Mouse (Mus musculus): ENCODE data around the gene Ybx2. TPM values are rescaled to one million over a fixed set of nuclear protein-coding genes. Genes with fewer than 3 reads are reported as not detected.

Ybx2 gene
- polyA plus RNA-seq, 1 experiment from 2014 or later = 6.2 TPM

DNA sequence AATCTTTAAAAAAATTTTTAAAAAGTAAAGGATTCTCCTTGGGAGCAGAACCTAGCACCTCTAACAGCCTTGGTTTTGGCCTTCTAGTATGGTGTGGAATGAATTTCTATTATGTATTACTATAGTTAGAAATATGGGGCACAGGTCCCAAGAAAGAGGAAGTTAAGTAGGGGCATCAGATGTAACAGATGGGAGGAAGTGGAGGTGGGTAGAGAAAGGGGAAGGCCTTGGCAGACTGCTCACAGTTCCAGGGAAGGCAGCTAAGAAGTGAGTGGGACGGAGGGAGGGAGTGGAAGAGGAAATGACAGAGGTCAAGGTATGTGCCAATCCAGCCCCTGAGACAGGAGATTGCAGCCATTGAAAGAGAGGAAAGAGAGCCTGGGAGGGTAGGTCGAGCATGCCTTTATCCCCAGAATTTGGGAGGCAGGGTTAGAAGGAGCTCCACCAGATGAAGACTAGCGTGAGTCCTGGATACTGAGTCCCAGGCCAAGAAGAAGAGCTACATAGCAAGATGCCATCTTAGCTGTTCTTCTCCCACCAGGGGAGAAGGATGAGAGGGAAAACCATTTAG lies 4.5 kb upstream of the Ybx2 start:
- Histone ChIP-seq H3K27ac (ENCODE audit: low read depth, low read length) (no peak overlapping the region), H3K9me3 (ENCODE audit: control insufficient read depth, low read length) (no peaks in the 10 kb centered on the region), H3K4me1 (ENCODE audit: control insufficient read depth, insufficient read depth, low read depth, low read length) (peaks cover 6% of the 10 kb centered on the region), H3K4me2 (ENCODE audit: low read length) (no peak overlapping the region), H3K27me3 (replicated peaks; ENCODE audit: control insufficient read depth, insufficient read depth, low read length) (no peaks in the 10 kb centered on the region; the same call in 1 of the 2 replicates), H3K36me3 (ENCODE audit: control insufficient read depth, insufficient read depth, low read length) (no peaks in the 10 kb centered on the region), H3K9ac (ENCODE audit: low read depth, low read length) (no peak overlapping the region), H3K4me3 (ENCODE audit: low read length) (no peak overlapping the region)
- 69% methylated on average over 3 of the region's 3 CpGs for WGBS
- no peak for ATAC-seq

DNA sequence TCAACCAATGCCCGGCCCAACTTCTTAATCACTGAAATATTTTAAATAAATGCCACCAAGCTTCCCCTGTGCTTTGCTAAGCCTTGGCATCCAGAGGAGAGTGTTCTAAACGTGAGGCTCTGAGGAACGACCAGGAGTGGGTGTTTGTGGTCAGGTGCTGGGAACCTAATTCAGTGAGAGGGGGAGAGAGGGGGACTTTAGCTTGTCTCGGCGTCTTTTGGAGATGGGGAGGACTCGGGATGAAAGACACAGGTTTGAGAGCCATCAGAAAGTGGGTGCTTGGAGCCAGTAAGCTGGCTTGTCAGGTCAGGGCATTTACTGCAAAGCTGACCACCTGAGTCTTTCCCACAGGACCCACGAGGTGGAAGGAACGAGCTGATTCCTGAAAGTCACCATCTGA lies 3.8 kb upstream of the Ybx2 start:
- Histone ChIP-seq H3K4me1 (ENCODE audit: control insufficient read depth, insufficient read depth, low read depth, low read length) (peaks cover 13% of the 10 kb centered on the region), H3K27me3 (replicated peaks; ENCODE audit: control insufficient read depth, insufficient read depth, low read length) (no peaks in the 10 kb centered on the region; the same call in 1 of the 2 replicates), H3K36me3 (ENCODE audit: control insufficient read depth, insufficient read depth, low read length) (no peaks in the 10 kb centered on the region), H3K9ac (ENCODE audit: low read depth, low read length) (no peak overlapping the region), H3K9me3 (ENCODE audit: control insufficient read depth, low read length) (no peaks in the 10 kb centered on the region), H3K4me3 (ENCODE audit: low read length) (no peak overlapping the region), H3K4me2 (ENCODE audit: low read length) (no peak overlapping the region), H3K27ac (ENCODE audit: low read depth, low read length) (no peak overlapping the region)
- ATAC-seq = no peak
- 76% methylated on average over 8 of the region's 8 CpGs for WGBS

DNA sequence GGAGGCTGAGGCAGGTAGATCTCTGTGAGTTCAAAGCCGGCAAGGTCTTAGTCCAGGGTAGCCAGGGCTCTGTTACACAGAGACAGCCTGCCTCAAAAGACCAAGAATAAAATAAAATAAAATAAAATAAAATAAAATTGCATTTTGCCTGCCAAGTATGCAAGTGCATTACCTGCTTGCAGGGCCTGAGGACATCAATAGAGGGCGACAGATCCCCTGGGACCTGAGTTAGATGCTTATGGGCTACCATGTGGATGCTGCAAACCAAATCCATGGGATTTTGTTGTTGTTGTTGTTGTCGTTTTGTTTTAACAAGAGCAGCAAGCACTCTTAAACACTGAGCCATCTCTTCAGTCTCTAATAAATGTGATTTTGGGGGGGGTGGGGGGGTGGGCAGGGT lies 3.3 kb upstream of the Ybx2 start:
- Histone ChIP-seq H3K27me3 (replicated peaks; ENCODE audit: control insufficient read depth, insufficient read depth, low read length) (peaks cover 4% of the 10 kb centered on the region; the same call in 1 of the 2 replicates), H3K27ac (ENCODE audit: low read depth, low read length) (no peak overlapping the region), H3K4me2 (ENCODE audit: low read length) (no peak overlapping the region), H3K9ac (ENCODE audit: low read depth, low read length) (no peak overlapping the region), H3K9me3 (ENCODE audit: control insufficient read depth, low read length) (no peaks in the 10 kb centered on the region), H3K4me3 (ENCODE audit: low read length) (no peak overlapping the region), H3K4me1 (ENCODE audit: control insufficient read depth, insufficient read depth, low read depth, low read length) (peaks cover 15% of the 10 kb centered on the region), H3K36me3 (ENCODE audit: control insufficient read depth, insufficient read depth, low read length) (no peaks in the 10 kb centered on the region)
- WGBS = 32% methylated on average over 3 of the region's 3 CpGs
- no peak for ATAC-seq

- 81% methylated on average over 4 of the region's 4 CpGs for WGBS
Observed at GRCm38 (mm10) chr11:69933066-69933465, 2.5 kb upstream of the Ybx2 start.

DNA sequence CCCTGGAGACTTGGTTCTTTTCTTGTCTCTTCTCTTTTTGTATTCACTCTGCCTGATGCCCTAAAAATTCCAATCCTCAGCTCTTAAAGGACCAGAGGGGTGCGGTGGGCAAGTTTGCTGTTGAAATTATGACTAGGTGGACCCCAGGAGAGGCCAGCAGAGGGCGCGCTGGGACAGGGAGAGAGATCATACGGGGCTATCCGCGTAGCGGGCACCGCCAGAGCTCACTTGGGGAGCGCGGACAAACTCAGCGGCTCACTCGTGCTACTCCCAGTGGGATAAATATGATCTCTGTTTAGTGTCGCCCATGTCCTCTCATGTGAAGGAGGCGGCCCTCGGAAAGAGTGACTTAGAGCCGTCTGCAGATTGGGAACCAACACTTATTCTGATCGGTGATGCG lies 1.4 kb upstream of the Ybx2 start:
- Histone ChIP-seq H3K9ac (ENCODE audit: low read depth, low read length) (no peak overlapping the region), H3K27ac (ENCODE audit: low read depth, low read length) (no peak overlapping the region)

More at GRCm38 (mm10) chr11:69933066-69933465, 2.5 kb upstream of the Ybx2 start:
- Histone ChIP-seq H3K27me3 (replicated peaks; ENCODE audit: control insufficient read depth, insufficient read depth, low read length) (peaks cover 8% of the 10 kb centered on the region; the same call in 1 of the 2 replicates), H3K9ac (ENCODE audit: low read depth, low read length) (no peak overlapping the region), H3K27ac (ENCODE audit: low read depth, low read length) (no peak overlapping the region), H3K4me3 (ENCODE audit: low read length) (no peak overlapping the region), H3K4me1 (ENCODE audit: control insufficient read depth, insufficient read depth, low read depth, low read length) (peaks cover 15% of the 10 kb centered on the region), H3K9me3 (ENCODE audit: control insufficient read depth, low read length) (no peaks in the 10 kb centered on the region), H3K36me3 (ENCODE audit: control insufficient read depth, insufficient read depth, low read length) (no peaks in the 10 kb centered on the region), H3K4me2 (ENCODE audit: low read length) (no peak overlapping the region)
- ATAC-seq = no peak

DNA sequence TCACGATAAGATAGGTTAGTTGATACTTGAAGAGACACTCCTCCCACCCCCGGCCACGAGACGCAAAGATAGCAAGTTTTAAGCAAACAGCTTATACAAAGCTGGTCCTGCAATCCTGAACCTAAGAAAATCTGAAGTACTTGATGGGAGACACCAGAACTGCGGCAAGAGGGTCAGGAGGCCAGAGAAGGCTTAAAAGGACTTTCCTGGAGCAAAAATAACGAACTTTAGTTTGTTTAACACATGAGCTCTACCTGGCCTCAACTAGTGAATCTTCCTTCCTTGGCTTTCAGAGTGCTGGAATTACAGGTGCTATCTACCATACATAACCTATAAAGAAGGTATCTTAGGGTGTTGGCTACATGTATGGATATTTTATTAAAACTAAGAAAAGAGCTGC lies 915 bp upstream of the Ybx2 start:
- Histone ChIP-seq H3K4me1 (ENCODE audit: control insufficient read depth, insufficient read depth, low read depth, low read length) (peaks cover 15% of the 10 kb centered on the region), H3K9ac (ENCODE audit: low read depth, low read length) (no peak overlapping the region), H3K4me3 (ENCODE audit: low read length) (no peak overlapping the region), H3K27ac (ENCODE audit: low read depth, low read length) (no peak overlapping the region), H3K36me3 (ENCODE audit: control insufficient read depth, insufficient read depth, low read length) (no peaks in the 10 kb centered on the region), H3K9me3 (ENCODE audit: control insufficient read depth, low read length) (no peaks in the 10 kb centered on the region), H3K27me3 (replicated peaks; ENCODE audit: control insufficient read depth, insufficient read depth, low read length) (peaks cover 11% of the 10 kb centered on the region), H3K4me2 (ENCODE audit: low read length) (no peak overlapping the region; the same call in 1 of the 2 replicates)
- ATAC-seq = no peak
- WGBS = 19% methylated on average over 6 of the region's 6 CpGs

More for the DNA sequence above, 1.4 kb upstream of the Ybx2 start:
- Histone ChIP-seq H3K36me3 (ENCODE audit: control insufficient read depth, insufficient read depth, low read length) (no peaks in the 10 kb centered on the region), H3K4me1 (ENCODE audit: control insufficient read depth, insufficient read depth, low read depth, low read length) (peaks cover 15% of the 10 kb centered on the region), H3K27me3 (replicated peaks; ENCODE audit: control insufficient read depth, insufficient read depth, low read length) (peaks cover 11% of the 10 kb centered on the region), H3K4me2 (ENCODE audit: low read length) (peak overlapping the region; percentile 42), H3K9me3 (ENCODE audit: control insufficient read depth, low read length) (no peaks in the 10 kb centered on the region), H3K4me3 (ENCODE audit: low read length) (0 out of 2 replicates have a peak overlapping the region, but pooled peaks have one; percentile 7)
- under 1% methylated on average over 18 of the region's 18 CpGs for WGBS
- peak; percentile 50; the same call in 1 of the 2 replicates for ATAC-seq

- Histone ChIP-seq H3K4me1 (ENCODE audit: control insufficient read depth, insufficient read depth, low read depth, low read length) (peaks cover 15% of the 10 kb centered on the region), H3K9ac (ENCODE audit: low read depth, low read length) (peak overlapping the region; percentile 70), H3K4me3 (ENCODE audit: low read length) (peak overlapping the region; percentile 68), H3K4me2 (ENCODE audit: low read length) (peak overlapping the region; percentile 99), H3K27ac (ENCODE audit: low read depth, low read length) (no peak overlapping the region), H3K9me3 (ENCODE audit: control insufficient read depth, low read length) (no peaks in the 10 kb centered on the region), H3K27me3 (replicated peaks; ENCODE audit: control insufficient read depth, insufficient read depth, low read length) (peaks cover 11% of the 10 kb centered on the region), H3K36me3 (ENCODE audit: control insufficient read depth, insufficient read depth, low read length) (no peaks in the 10 kb centered on the region)
- no peak for ATAC-seq
- WGBS = under 1% methylated on average over 30 of the region's 30 CpGs
Observed at GRCm38 (mm10) chr11:69936156-69936555, 560 bp downstream of the Ybx2 start.

- Histone ChIP-seq H3K4me2 (ENCODE audit: low read length) (peak overlapping the region; percentile 99), H3K9me3 (ENCODE audit: control insufficient read depth, low read length) (no peaks in the 10 kb centered on the region), H3K27ac (ENCODE audit: low read depth, low read length) (no peak overlapping the region), H3K36me3 (ENCODE audit: control insufficient read depth, insufficient read depth, low read length) (no peaks in the 10 kb centered on the region), H3K4me1 (ENCODE audit: control insufficient read depth, insufficient read depth, low read depth, low read length) (peaks cover 15% of the 10 kb centered on the region), H3K9ac (ENCODE audit: low read depth, low read length) (no peak overlapping the region), H3K27me3 (replicated peaks; ENCODE audit: control insufficient read depth, insufficient read depth, low read length) (peaks cover 11% of the 10 kb centered on the region), H3K4me3 (ENCODE audit: low read length) (peak overlapping the region; percentile 68)
- WGBS = 36% methylated on average over 9 of the region's 9 CpGs
- no peak for ATAC-seq
Observed at GRCm38 (mm10) chr11:69936714-69937347, 1.2 kb downstream of the Ybx2 start.

DNA sequence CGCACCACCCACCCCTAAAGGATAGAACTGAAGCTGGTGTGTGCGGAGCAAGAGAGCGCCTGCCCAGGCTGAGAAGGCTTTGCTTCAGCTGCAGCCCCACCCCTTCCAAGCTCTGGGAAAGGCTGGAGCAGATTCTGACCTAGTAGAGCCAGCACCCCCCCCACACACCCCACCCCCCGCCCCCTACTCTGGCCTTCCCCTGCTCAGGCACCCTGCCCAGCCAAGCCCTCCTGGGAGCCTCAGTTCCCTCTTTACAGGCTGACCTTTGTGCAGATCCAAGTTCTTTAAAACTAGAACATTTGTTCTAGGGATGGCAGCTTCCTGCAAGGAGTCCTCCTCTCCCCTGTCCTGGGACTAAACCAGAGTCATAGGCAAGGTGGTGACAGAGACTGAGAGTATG lies 1.8 kb downstream of the Ybx2 start:
- Histone ChIP-seq H3K9ac (ENCODE audit: low read depth, low read length) (no peak overlapping the region), H3K27me3 (replicated peaks; ENCODE audit: control insufficient read depth, insufficient read depth, low read length) (peaks cover 11% of the 10 kb centered on the region), H3K4me3 (ENCODE audit: low read length) (no peak overlapping the region), H3K27ac (ENCODE audit: low read depth, low read length) (no peak overlapping the region), H3K36me3 (ENCODE audit: control insufficient read depth, insufficient read depth, low read length) (no peaks in the 10 kb centered on the region), H3K9me3 (ENCODE audit: control insufficient read depth, low read length) (no peaks in the 10 kb centered on the region), H3K4me2 (ENCODE audit: low read length) (no peak overlapping the region), H3K4me1 (ENCODE audit: control insufficient read depth, insufficient read depth, low read depth, low read length) (peaks cover 15% of the 10 kb centered on the region)
- no peak for ATAC-seq
- WGBS = 60% methylated on average over 4 of the region's 4 CpGs
